Mouse (Mus musculus): ENCODE results near the gene Ccdc187. TPM values are rescaled to one million over a fixed set of nuclear protein-coding genes. Genes with fewer than 3 reads are reported as not detected.

The Ccdc187 gene
- under 1 TPM in 1 of 2 experiments, not detected in 1; 0.03 TPM for total RNA-seq (2021)
- long read RNA-seq, experiment 1, result 0 reads
- long read RNA-seq, experiment 2, result 0 reads

DNA sequence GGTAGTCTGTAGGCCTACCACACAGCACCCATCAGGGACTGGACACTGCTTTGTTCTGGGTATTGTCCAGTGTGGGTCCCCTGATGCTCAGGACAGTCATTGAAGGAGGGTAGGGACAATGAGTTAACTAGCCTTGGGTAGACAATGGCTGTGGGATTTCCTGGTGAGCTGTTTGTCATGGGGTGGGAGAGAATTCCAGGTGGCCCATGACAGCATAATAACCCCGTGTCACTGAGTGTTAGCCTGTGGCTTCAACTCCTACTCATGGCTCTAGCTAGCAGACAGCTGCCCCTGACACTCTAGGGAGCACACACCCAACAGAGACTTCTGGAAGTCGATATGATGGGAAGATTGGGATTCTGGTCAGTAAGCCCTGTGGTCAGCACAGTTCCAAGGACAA, at the start of gene Ccdc187:
Gene Ccdc187, minus strand, starts transcription at position 101 of the 400 bp plus-strand sequence.
- DNase-seq, result no peak

DNA sequence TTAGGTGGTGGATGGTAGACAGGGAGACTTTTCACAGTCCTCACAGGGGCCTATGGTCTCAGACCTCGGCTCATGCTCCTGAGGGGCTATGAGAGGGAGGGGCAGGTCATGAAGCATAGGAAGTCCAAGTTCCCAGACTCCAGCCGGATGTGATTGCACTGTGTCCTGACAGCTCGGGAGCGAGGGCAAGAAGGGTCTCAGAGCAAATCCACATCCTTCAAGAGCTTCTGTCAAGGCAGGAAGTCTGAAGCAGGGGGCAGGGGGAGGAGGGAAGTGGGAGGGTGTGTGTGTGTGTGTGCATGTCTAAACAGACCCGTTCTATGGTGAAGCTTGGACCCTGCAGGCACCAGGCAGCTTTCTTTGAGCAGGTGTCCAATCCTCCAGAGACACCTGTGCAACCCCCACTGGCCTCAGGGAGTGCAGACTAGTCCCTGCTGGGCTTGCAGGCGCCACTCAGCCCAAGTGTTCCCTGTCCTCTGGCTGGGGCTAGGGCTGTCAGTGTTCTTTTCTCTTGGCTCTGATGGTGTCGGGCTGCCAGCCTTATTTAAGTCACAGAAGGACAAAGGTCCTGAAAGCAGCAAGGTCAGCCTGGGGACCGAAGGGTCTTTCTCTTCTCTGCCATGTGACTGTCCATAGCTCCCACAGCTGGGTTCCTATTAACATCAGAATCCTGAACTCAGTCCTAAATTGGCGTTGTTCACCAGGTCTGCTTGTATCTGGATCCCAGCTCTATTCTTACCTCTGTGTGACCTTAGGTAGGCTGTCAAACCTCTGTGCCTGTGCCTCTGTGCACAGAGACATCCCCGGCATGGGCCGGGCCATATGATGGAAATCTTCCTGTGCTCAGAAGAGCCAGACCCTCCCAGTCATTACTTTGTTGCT, 48.5 kb upstream of the Ccdc187 start:
- no peak for DNase-seq

DNA sequence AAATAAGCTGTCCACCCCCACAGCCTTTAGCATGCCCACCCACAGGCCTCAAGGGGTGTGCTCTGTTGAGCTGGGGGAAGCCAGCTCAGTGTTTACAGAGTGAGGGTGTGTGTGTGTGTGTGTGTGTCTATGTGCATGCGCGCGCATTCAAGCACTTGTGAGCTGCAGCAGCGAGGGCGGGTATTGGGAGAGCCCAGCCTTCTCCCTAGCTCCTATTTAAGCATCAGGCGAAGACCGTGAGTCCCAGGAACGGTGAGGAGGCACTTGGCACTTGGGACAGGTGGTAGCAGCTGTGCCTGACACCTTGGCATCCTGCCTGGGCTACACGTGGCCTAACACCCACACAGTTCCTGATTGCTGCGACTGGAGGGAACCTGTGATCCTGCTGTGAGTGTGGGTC, 47.7 kb upstream of the Ccdc187 start:
- no peak for DNase-seq

DNA sequence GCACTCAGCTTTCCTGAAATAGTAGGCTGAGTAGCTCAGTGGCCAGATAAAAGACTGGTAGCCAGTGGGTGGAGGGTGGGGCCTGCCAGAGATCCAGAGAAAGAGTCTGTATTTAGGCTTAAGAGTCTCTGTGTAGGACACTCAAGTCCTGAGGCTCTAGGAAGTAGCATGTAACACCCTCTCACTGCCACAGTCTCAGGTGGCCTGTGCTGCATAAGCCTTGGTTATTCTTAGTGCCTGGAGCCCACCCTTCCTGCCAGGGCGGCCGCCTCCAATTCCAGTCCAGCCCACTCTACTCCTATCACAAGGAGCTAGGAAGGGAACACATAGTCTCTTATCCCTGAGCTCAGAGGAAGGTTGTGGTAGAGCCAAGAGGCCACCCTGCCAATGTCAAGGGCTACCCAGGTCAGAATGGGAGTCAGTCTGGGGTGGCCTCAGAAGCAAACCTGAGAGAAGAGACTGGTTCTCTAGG, 47.2 kb upstream of the Ccdc187 start:
- DNase-seq, result no peak

DNA sequence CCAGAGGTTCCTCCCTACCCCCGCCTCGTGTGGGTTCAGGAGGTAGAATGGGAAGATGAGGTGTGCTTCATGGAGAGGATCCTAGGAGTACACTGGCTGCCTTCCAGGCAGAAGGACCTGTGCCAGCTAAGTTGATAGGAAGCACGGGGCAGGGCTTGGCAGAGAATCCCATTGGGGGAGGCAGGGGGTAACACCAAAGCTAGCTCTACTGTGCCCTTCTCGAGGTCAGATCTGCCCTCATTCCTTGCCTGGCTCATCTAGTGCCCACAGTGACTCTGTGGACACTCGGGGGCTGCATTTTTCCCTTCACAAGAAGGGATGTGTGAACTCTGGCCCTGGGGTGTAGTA, 44.8 kb upstream of the Ccdc187 start:
- no peak for DNase-seq

DNA sequence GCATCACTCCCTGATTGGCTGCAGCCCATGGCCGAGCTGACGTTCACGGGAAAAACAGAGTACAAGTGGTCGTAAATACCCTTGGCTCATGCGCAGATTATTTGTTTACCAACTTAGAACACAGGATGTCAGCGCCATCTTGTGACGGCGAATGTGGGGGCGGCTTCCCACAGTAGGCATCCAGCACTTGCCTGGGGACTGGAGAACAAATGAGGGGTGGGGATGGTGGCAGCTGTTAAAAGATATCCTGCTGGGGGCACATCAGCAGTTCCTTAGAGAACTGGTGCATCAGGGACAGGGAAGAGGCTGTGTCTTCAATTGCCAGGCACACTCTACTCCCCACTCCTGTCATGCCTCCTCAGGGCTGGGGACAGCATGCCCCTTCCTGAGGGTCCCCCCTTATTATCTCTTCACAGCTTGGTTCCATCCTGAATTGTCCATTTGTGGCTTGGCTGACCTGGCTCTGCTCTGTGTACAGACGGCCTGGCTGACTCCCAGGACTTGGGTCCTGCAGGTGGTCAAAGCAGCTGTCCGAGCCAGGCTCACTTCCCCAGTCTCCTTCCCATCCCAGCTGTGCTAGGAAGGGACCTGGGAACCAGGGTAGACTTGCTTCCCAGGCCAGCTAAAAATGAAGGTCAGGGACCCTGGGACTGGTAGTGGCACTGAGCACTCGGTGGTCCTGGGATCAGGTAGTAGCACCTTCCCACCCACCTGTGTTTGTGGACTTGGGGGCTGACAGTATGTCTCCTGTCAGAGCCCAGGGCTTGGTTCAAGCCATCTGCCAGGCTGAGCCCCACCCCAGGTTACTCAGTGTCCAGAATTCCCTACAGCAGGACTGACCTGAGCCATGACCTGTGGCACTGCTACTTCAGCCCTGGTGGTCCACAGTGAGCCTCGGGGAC, 44.2 kb upstream of the Ccdc187 start:
- DNase-seq, result no peak

DNA sequence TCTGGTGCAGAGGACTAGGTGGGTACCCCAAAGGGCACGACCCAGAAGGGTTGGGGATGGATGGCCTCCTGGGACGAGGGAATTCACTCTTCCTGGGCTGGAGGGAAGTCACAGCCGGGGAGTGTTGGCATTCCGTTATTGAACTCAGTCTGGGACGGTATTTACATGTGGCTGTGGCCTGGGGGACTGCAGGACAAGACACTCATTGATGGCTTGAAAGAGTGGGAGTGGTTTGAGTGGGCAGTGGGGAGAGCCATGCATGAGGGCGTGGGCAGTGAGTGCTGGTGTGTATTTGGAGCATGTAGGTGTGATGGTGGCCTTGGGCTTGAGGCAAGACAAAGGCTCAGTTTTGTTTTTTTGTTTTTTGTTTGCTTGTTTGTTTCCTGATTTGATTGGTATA, 36.3 kb upstream of the Ccdc187 start:
- no peak for DNase-seq

DNA sequence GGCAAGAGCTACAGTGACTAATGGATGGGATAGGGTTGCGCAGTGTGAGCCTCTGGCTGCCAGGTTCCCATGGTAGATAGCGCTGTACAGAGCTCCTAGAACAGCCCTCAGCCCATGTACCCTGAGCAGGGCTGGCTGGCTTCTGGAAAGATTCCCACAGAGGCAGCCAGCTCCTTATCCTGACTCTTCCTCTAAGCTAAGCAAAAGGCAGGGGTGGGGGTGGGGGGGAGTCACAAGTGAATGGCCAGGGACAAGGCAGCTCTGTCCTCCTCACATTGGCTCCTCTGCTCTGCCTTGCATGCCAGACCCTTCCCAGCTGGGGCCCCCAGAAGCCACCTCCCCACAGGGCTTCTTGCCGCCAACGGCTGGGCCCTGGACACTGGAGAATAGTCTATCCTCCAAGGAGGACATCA, 35.7 kb upstream of the Ccdc187 start:
- DNase-seq, result no peak

DNA sequence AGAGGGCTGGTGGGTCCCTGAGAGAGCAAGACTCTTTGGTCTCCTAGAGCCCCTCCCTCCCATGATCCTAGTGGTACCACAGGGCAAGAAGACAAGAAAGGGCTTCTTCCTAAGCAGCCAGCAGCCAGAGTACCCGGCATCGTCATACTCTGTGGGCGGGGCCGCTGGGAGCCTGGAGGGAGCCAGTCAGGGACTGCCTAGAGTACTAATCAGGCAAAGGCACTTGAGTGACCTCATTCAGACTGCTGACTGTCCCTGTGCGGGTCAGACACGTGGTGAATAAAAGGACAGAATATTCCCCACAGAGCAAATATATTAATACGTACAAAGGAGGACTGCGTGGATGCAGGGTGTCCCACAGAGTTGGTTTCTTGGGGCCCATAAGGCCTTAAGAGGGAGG, 35.0 kb upstream of the Ccdc187 start:
- peak; percentile 59 for DNase-seq

DNA sequence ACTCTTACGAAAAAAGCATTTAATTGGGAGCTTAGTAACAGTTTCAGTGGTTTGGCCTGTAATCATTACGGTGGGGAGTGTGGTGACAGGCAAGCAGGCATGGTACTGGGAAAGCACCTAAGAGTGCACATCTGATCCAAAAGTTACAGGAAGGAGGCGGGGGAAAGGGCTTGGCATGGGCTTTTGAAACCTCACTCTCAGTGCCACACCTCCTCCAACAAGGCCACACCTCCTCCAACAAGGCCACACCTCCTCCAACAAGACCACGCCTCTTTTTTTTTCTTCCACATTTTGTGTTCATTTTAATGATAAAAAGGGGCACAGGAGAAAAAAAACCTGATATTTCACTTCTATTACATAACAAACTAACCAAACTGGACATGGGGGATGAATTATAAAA, 33.5 kb upstream of the Ccdc187 start:
- DNase-seq, result no peak

DNA sequence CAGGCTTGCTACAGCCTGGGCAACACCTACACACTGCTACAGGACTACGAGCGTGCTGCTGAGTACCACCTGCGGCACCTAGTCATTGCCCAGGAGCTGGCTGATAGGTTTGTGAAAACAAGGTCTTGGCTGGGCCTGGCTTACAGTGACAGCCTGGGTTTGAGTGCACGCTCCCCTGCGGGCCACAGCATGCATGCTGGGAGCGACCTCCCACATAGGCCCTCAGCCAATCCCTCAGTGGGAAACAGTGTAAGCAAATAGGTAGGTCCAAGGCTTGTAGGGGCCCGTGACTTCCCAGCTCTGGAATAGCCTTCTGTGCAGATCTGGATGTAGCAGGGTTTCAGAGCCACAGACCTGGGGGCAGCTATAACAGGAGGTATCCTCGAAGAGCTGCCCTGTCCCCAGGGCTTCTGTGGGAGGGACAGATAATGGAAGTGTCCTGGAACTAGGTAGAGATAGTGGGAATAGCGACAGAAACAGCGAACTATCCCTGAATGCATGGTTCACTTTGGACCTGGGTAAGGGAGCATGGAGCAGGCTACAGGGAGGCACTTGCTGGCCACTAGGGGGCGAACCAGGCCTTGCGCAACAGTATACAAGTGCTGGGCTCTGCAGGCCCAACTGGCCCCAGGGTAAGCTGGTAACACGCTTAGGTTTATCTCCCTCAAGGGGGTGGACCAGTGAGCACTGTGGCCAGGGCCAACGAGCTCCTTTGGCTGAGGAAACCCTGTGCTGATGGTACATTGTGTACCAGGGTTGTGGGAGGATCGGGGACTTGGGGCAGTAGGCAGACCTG, 31.2 kb upstream of the Ccdc187 start:
- peak; percentile 44 for DNase-seq

DNA sequence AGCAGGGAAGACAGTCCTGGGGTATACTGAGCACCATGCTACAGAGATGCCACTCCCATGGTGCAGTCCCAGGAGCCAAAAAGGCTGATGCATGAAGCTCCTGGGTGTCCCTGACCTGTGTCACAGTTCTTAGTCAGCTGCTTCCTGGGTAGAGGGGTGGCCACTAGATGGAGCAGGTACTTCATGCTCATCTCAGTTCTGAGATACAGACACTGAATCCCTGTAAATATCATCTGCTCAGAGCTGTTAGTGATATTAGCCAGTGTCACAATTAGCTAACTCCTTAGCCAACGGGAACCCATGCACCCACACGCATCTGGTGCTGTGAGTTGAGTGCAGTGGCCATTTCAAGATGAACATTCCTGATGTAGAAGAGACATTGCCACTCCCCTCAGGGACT, 30.6 kb upstream of the Ccdc187 start:
- DNase-seq, result no peak

DNA sequence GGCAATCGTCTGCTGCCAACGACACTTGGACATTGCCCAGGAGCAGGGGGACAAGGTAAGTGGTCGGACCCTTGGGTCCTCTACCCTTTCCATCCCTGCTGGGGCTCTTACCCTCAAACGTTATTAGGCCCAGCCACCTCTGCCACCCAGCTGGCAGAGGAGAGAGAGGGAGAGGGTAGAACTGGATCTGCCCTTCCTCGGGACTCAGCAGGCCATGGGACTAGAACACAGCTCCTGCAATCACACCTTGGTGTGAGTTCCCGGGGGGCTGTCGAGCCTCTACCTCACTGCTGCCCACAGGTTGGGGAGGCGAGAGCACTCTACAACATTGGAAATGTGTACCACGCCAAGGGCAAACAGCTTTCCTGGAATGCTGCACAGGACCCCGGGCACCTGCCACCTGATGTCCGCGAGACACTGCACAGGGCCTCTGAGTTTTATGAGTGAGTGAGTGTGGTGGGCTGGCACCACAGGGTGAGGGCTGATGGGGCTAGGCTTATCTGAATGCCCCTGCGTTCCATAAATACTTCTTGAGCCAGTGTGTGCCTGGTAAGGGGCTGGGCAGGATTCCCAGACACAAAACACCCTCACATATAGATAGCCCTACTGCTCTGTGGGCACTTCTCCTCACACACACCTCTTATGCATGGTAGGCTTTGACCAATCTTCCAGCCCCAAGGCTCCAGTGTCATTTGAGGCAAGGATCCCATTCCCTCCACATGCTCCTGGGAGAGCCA, 29.4 kb upstream of the Ccdc187 start:
- no peak for DNase-seq

DNA sequence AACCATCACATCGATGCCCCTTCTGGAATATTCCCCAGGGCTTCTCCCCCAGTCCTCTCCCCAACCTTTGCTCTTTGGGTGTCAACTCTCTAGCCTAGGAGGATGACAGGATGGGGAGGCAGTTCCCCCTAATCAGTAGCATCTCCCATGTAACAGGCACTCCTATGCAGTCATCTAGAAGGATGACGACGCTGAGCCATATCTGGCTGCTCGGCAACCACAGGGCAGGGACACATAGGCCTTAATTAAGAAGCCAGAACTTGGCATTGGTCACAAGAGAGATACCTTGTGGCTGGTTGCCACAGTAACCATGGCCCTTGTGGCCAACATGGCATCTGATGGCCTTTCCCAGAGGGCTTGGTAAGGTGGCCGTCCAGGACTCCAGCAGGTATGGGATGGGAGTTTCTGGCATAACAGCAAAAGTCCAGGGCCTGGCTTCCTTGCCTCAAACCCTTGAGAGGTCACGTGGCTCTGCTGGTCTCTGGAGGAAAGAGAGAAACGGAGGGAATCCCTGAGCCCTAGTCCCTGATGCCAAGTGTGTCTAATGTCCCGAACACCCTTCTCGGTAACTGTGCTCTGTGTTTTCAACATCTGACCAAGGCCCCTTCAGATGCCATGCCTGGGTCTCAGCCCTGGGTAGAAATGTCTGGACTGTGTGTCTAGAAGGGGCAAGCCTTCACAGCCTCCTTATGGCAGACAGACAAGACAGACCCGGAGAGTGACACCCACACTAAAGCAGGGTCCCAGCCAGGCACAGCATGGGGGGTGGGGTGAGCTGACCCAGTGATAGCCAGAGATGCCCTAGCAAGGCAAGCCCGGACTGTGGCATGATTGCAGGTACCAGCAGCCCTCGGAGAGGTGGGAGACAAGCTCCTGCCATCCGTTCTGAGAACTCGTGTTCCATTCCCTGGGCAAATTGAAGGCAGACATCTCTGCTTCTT, 26.2 kb upstream of the Ccdc187 start:
- DNase-seq, result no peak

DNA sequence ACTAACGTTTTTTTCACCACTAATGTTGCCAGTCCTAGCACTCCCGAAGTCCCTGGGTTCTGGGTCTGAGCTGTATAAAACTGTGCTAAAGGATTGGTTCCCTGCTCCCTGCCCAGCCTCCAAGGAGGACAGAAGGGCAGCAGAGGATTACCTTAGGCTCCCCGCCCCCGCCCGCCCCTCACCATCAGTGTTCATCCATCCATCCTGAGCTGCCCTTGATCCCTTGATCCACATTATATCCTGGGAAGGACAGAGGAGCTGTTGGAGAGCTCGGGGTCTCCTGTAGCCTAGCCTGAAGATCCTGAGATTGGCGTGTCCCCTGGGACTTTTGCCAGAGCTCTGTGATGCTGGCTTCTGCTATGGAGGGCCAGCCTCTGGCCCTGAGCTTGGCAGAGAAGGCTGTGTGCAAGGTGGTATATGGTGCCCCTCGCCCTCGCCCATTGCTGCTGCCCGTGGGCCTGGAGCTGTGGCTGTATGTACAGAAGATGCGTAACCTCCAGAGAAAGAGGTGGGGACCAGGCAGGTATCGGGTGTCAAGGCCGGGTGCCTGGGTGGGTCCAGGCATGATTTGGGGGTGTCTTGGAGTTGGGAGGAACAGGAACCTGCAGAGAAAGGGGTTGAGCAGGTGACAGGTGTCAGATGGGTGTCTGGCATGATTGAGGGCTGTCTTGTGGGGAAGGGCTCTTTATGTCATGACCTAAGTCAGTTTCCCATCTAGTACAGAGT, 25.3 kb upstream of the Ccdc187 start:
- no peak for DNase-seq

DNA sequence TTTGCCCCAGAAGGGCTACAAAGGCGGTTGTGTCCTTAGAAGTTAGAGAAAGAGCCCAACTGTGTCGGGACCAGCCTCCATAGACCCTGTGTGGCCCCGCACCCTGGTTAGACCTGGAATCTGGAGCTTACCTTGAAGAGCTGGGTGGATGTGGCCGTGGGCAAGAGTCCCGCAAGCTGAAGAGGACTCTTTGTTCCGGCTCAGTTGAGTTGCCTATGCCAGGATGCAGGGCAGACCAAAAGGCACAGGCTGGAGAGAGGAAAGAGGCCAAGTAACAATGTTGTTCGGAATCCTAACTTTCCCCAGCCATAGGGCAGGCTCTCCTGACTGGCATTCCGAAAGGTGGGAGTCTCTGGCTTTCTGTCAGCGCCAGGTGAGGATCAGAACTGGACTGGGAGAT, 24.8 kb upstream of the Ccdc187 start:
- no peak for DNase-seq

DNA sequence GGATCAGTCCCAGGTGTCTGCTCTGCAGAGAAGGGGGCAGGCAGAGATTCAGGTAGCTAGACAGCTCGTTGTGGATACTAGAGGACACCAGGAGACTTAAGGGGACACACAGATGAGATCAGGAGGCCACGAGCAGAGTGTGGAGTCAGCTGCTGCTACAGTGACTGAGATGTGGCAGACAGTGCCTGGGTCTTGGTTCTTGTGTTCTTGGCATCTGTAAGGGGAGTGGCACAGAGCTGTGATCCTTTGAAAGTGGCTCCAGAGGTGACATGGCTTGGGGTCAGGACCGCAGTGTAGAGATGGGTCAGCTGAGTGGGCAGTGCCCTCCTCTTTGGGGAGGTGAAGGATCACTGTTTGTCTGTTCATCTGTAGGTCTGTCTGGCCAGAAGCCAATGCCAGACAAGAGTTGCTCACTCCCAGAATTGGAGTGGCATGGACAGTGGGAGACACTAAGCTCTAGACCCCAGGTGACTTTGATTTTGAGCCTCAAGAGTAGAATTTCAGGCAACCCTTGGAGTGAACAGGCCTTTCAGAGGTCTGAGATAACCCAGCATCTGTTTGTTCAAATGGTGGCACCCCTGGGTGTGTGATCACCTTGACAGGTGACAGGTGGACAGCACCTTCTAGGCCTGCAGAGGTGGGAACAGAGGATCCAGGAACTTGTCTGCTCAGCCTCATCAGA, 23.8 kb upstream of the Ccdc187 start:
- no peak for DNase-seq

DNA sequence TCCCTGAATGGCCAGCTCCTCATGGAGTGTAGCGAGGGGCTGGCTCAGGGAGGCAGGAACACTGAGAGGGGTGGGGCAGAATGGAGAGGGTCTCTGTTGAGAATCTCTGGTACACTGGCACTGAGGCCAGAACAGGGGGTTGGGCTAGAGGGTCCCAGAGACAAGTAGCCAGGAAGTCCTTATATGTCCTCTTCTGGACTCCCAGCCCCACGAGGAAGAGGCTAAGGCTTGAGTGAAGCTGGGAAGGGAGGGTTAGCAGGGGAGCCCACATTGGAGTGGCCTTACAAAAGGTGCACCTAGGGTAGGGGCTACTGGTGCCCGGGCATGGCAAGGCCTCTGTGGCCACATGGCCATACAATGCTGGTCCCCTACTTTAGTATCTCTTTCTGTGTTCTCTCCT, 23.0 kb upstream of the Ccdc187 start:
- DNase-seq, result no peak
